Mouse (Mus musculus) embryonic fibroblast, embryonic 13.5 days (primary cell): ENCODE data around the gene Orai1.

ENCODE experiments used
- CTCF ChIP-seq: IDR thresholded peaks from 2 replicates; pipeline ENCODE4 v1.5.1; 2011; ENCODE audit warnings: mild to moderate bottlenecking, control low read depth, low read length, moderate library complexity, borderline replicate concordance; ENCODE audit not compliant: insufficient read depth
- POLR2A ChIP-seq: IDR thresholded peaks from 2 replicates; pipeline ENCODE4 v1.6.1; 2011; ENCODE audit warnings: low read depth, mild to moderate bottlenecking, control low read depth, low read length, moderate library complexity

DNA sequence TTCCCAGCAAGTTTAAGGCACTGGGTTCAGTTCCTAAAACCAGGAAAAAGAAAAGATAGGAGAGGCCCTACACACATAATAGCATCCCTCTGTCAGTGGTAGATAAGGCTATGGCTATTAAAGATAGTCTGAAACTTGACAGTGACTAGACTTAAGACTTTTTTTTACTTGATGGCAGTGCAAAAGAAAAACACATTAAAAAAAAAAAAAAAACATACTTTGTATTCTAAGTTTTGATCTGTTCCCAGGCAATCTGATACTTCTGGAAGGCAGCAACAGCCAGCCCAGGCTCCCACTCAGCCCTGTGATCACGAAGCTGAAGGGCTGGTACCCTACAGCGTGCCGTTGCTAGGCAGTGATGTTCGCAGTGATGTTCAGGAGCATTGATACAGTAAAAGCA lies 43.4 kb upstream of the Orai1 start:
- TF ChIP-seq CTCF (no peak), POLR2A (no peak)
